Mouse (Mus musculus): ENCODE data around the gene Inpp5e.
A peak's percentile ranks its signal among the peaks of the same experiment; 100 is the strongest.

Inpp5e gene

GRCm38 (mm10) chr2:26408515-26409356, at the start of gene Inpp5e:
Inpp5e (minus strand) TSS chr2:26409203.
- DNase-seq (ENCODE audit: extremely low spot score, low spot score): peak; percentile 100

- DNase-seq (ENCODE audit: extremely low spot score, low spot score): peak; percentile 49
Measured at GRCm38 (mm10) chr2:26458402-26459124, 49.6 kb upstream of the Inpp5e start.

GRCm38 (mm10) chr2:26449121-26450060, 40.4 kb upstream of the Inpp5e start:
- peak; percentile 89 for DNase-seq (ENCODE audit: extremely low spot score, low spot score)

GRCm38 (mm10) chr2:26447451-26447850, 38.4 kb upstream of the Inpp5e start:
- DNase-seq (ENCODE audit: extremely low spot score, low spot score): no peak

- no peak for DNase-seq (ENCODE audit: extremely low spot score, low spot score)
Measured at GRCm38 (mm10) chr2:26446671-26447070, 37.7 kb upstream of the Inpp5e start.

GRCm38 (mm10) chr2:26445666-26446445, 36.9 kb upstream of the Inpp5e start:
- no peak for DNase-seq (ENCODE audit: extremely low spot score, low spot score)

- peak; percentile 100 for DNase-seq (ENCODE audit: extremely low spot score, low spot score)
Measured at GRCm38 (mm10) chr2:26444946-26445665, 36.1 kb upstream of the Inpp5e start, which contains the start of gene Sec16a. Sec16a (minus strand) TSS chr2:26445216.

- DNase-seq (ENCODE audit: extremely low spot score, low spot score): no peak
Measured at GRCm38 (mm10) chr2:26444368-26444767, 35.4 kb upstream of the Inpp5e start.

GRCm38 (mm10) chr2:26443876-26444275, 34.9 kb upstream of the Inpp5e start:
- no peak for DNase-seq (ENCODE audit: extremely low spot score, low spot score)

- no peak for DNase-seq (ENCODE audit: extremely low spot score, low spot score)
Measured at GRCm38 (mm10) chr2:26442843-26443242, 33.8 kb upstream of the Inpp5e start.

- DNase-seq (ENCODE audit: extremely low spot score, low spot score): no peak
Measured at GRCm38 (mm10) chr2:26441688-26442087, 32.7 kb upstream of the Inpp5e start.

- DNase-seq (ENCODE audit: extremely low spot score, low spot score): no peak
Measured at GRCm38 (mm10) chr2:26441261-26441660, 32.3 kb upstream of the Inpp5e start.

GRCm38 (mm10) chr2:26439671-26440070, 30.7 kb upstream of the Inpp5e start:
- no peak for DNase-seq (ENCODE audit: extremely low spot score, low spot score)

- no peak for DNase-seq (ENCODE audit: extremely low spot score, low spot score)
Measured at GRCm38 (mm10) chr2:26438373-26438772, 29.4 kb upstream of the Inpp5e start.

GRCm38 (mm10) chr2:26437221-26437620, 28.2 kb upstream of the Inpp5e start:
- DNase-seq (ENCODE audit: extremely low spot score, low spot score): no peak

GRCm38 (mm10) chr2:26434791-26435572, 26.0 kb upstream of the Inpp5e start:
- DNase-seq (ENCODE audit: extremely low spot score, low spot score): no peak

- no peak for DNase-seq (ENCODE audit: extremely low spot score, low spot score)
Measured at GRCm38 (mm10) chr2:26429851-26430250, 20.8 kb upstream of the Inpp5e start.

GRCm38 (mm10) chr2:26424541-26424940, 15.5 kb upstream of the Inpp5e start:
- DNase-seq (ENCODE audit: extremely low spot score, low spot score): no peak

- no peak for DNase-seq (ENCODE audit: extremely low spot score, low spot score)
Measured at GRCm38 (mm10) chr2:26423086-26423485, 14.1 kb upstream of the Inpp5e start.
